Mouse (Mus musculus) heart, adult 2 months (tissue): ENCODE results near the gene Fkbp10.

Experiments
- CTCF ChIP-seq: fragments of 200-600 bp; IDR thresholded peaks from 2 replicates; pipeline ENCODE4 v1.8.1; 2022; ENCODE audit warnings: antibody characterized with exemption, mild to moderate bottlenecking, moderate library complexity
- POLR2A ChIP-seq: fragments of 200-500 bp; IDR thresholded peaks from 2 replicates; pipeline ENCODE4 v1.6.1; 2011; ENCODE audit warnings: mild to moderate bottlenecking, low read depth, low read length, control low read depth; ENCODE audit not compliant: insufficient read depth

GRCm38 (mm10) chr11:100369145-100369544, 46.4 kb upstream of the Fkbp10 start:
- no peak for TF ChIP-seq CTCF
- TF ChIP-seq POLR2A = no peak
